Mouse (Mus musculus) urinary bladder, postnatal 25 days (tissue): ENCODE data around the gene Lgsn.

ENCODE experiments used
- DNase-seq: peaks from one replicate; pipeline ENCODE4 v3.0.0; 2022; ENCODE audit warnings: low spot score

Gene Lgsn

GRCm38 (mm10) chr1:31220599-31221250, 44.5 kb downstream of the Lgsn start:
- DNase-seq = no peak

DNA sequence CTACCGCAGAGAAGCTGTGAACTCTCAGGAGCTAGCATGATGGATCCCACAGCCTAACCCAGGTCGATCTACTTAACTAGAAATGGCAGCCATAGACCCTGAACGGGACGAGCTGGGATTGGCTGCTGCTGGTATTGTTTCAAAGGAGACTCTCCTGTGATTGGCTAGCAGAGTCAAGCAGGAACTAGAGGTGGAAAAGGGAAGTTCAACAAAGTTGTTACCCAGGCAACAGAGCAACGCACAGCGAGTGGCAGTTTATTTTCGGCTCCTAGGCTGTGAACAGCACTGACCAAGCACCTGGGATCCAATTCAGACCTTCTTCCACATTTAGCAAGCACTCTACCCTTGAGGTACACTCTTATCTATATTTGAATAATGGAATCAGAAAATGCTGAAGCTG, 46.4 kb downstream of the Lgsn start, which contains the start of the genes 4931428L18Rik and Pih1d3:
4931428L18Rik (minus strand) TSS at position 121 of the 400 bp plus-strand sequence.
Pih1d3 (plus strand) TSS at position 275 of the 400 bp plus-strand sequence.
- DNase-seq = no peak

GRCm38 (mm10) chr1:31233319-31234036, 57.3 kb downstream of the Lgsn start:
- DNase-seq = no peak
